Mouse (Mus musculus) neural tube, embryonic 12.5 days (tissue): ENCODE measurements around the gene Macrod1. TPM values are rescaled to one million over a fixed set of nuclear protein-coding genes. Genes with fewer than 3 reads are reported as not detected.
A peak's percentile ranks its signal among the peaks of the same experiment; 100 is the strongest.

ENCODE experiments used
- ATAC-seq: fragments of 200-750 bp; cut with Nextera tagmentation; 2 replicates; pipeline ENCODE4 v1.8.0; 2017; ENCODE audit warnings: low read depth, mild to moderate bottlenecking, moderate TSS enrichment, moderate library complexity; ENCODE audit not compliant: low FRiP score
- H3K27ac ChIP-seq: fragments of 300-500 bp; sonication (generic); 2 replicates; pipeline ENCODE4 v1.5.1; 2016
- H3K27me3 ChIP-seq: fragments of 300-500 bp; sonication (generic); replicated peaks from 2 replicates; pipeline ENCODE4 v1.6.1; 2016; ENCODE audit warnings: mild to moderate bottlenecking
- H3K36me3 ChIP-seq: fragments of 300-500 bp; sonication (generic); 2 replicates; pipeline ENCODE4 v1.6.1; 2016; ENCODE audit warnings: mild to moderate bottlenecking
- H3K4me1 ChIP-seq: fragments of 300-500 bp; sonication (generic); 2 replicates; pipeline ENCODE4 v1.6.1; 2016
- H3K4me2 ChIP-seq: fragments of 300-500 bp; sonication (generic); replicated peaks from 2 replicates; pipeline ENCODE4 v1.6.1; 2016; ENCODE audit warnings: mild to moderate bottlenecking
- H3K4me3 ChIP-seq: fragments of 300-500 bp; sonication (generic); 2 replicates; pipeline ENCODE4 v1.5.1; 2016
- H3K9ac ChIP-seq: fragments of 300-500 bp; sonication (generic); 2 replicates; pipeline ENCODE4 v1.6.1; 2016; ENCODE audit warnings: mild to moderate bottlenecking
- H3K9me3 ChIP-seq: fragments of 300-500 bp; sonication (generic); 2 replicates; pipeline ENCODE4 v1.6.1; 2016; ENCODE audit warnings: mild to moderate bottlenecking
- WGBS: fragments of 180-500 bp; shearing (Covaris S2); methylation state at CpG from one replicate; pipeline ENCODE4 v1.1.7; 2016; 5-methylcytosine and 5-hydroxymethylcytosine counted together
- polyA plus RNA-seq: library from polyadenylated mRNA; unstranded; fragments of >200 nt; fragmentation: Nextera tagmentation; extraction: Ambion mirVana; gene quantifications from 2 replicates; pipeline ENCODE4 v1.2.1, GENCODE M21; 2016

Macrod1 gene
- polyA plus RNA-seq, 1 experiment from 2014 or later: 3.4 TPM

DNA sequence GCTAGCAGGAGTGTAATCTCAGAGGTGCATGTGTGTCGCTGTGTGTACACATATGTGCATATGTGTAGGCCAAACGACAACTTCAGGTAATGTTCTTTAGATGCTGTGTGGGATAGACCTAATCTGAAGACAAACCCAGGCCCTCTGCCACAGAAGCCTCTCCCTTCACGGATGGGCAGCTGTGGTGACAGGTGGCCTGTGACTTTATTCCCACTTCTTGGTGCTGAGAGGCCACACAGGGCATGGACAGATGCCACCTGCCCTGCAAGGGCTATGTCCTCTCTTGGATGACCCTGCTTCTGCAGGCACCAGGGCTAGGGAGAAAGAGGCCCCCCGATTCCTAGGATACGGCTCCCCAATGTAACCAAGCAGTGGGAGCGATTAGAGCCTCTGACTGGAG, 54.7 kb downstream of the Macrod1 start:
- Histone ChIP-seq H3K9me3 (no peaks in the 10 kb centered on the region), H3K9ac (no peak overlapping the region), H3K27me3 (peaks cover 56% of the 10 kb centered on the region), H3K4me3 (no peak overlapping the region), H3K4me1 (peaks cover 43% of the 10 kb centered on the region), H3K4me2 (no peak overlapping the region), H3K36me3 (no peaks in the 10 kb centered on the region), H3K27ac (0 out of 2 replicates have a peak overlapping the region, but pooled peaks have one; percentile 10)
- no peak for ATAC-seq
- 86% methylated on average over 6 of the region's 6 CpGs for WGBS

DNA sequence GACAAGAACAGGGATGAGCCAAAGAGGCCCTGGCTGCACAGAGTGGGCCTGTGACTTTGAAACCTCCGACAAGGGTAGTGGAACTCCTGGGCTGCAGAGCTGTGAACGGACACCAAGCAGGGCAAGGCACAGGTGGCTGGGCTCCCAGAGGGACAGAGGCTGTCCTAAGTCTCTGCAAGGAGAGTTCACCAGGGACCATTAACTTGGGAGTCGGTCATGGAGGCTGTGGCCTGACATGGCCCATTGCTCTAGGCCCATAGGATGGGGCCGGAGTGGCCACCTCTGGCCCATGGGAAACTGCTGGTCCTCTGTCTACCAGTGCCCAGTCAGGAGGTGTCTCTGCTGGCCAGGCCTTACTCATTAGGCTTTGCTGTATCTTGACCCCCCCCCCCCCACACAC, 55.1 kb downstream of the Macrod1 start:
- no peaks in the 10 kb centered on the region for H3K36me3 ChIP-seq
- H3K4me3 ChIP-seq: no peak overlapping the region
- peaks cover 47% of the 10 kb centered on the region for H3K4me1 ChIP-seq
- no peak overlapping the region for H3K9ac ChIP-seq
- ATAC-seq: no peak
- no peak overlapping the region for H3K4me2 ChIP-seq
- 0 out of 2 replicates have a peak overlapping the region, but pooled peaks have one; percentile 10 for H3K27ac ChIP-seq
- H3K27me3 ChIP-seq: peaks cover 53% of the 10 kb centered on the region
- no peaks in the 10 kb centered on the region for H3K9me3 ChIP-seq
- WGBS: 83% methylated on average over 4 of the region's 4 CpGs

DNA sequence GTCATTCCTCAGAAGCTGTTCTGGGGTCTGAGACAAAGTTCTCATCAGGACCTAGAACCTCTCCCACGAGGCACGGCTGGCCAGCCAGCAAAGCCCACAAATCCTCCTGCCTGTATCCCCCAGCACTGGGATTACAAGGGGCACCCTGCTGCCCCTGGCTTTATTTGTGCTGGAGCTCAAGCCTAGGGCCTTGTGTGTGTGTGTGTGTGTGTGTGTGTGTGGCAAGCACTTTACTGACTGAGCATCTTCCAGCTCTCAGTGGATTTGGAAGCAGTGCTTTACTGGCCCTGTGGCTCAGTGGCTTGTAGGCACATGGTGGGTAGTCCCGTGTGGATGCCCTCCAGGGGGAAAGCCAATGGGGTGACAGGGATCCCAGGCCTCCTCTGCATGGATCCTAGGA, 56.0 kb downstream of the Macrod1 start:
- WGBS: 26% methylated on average over 3 of the region's 3 CpGs
- Histone ChIP-seq H3K4me3 (no peak overlapping the region), H3K27ac (no peak overlapping the region), H3K9ac (no peak overlapping the region), H3K9me3 (no peaks in the 10 kb centered on the region), H3K27me3 (peaks cover 47% of the 10 kb centered on the region), H3K4me2 (no peak overlapping the region), H3K4me1 (peaks cover 54% of the 10 kb centered on the region), H3K36me3 (no peaks in the 10 kb centered on the region)
- ATAC-seq: no peak

DNA sequence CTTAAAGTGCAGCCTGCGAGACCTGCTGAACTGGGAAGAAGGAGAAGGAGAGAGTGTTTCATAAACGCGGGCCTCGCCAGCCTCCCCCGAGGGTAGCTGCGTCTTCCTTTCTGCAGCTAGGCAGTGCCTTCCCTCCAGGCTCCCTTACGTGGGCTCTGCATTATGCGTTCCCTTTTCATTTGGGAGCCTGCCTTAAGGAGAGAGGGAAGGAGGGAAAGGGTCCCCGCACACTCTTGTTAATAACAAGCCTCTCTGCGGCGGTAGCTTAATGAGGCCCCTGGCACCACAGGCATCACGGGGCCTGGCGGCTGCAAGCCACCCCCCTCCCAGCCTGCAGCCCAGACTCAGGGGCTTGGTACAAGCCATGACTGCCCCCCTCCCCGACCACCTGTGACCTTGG, 57.0 kb downstream of the Macrod1 start:
- H3K4me1 ChIP-seq: peaks cover 51% of the 10 kb centered on the region
- 0 out of 2 replicates have a peak overlapping the region, but pooled peaks have one; percentile 3 for H3K4me2 ChIP-seq
- H3K9me3 ChIP-seq: no peaks in the 10 kb centered on the region
- no peak overlapping the region for H3K9ac ChIP-seq
- H3K36me3 ChIP-seq: no peaks in the 10 kb centered on the region
- no peak for ATAC-seq
- peaks cover 46% of the 10 kb centered on the region for H3K27me3 ChIP-seq
- WGBS: 15% methylated on average over 14 of the region's 14 CpGs
- H3K4me3 ChIP-seq: no peak overlapping the region
- 0 out of 2 replicates have a peak overlapping the region, but pooled peaks have one; percentile 2 for H3K27ac ChIP-seq

DNA sequence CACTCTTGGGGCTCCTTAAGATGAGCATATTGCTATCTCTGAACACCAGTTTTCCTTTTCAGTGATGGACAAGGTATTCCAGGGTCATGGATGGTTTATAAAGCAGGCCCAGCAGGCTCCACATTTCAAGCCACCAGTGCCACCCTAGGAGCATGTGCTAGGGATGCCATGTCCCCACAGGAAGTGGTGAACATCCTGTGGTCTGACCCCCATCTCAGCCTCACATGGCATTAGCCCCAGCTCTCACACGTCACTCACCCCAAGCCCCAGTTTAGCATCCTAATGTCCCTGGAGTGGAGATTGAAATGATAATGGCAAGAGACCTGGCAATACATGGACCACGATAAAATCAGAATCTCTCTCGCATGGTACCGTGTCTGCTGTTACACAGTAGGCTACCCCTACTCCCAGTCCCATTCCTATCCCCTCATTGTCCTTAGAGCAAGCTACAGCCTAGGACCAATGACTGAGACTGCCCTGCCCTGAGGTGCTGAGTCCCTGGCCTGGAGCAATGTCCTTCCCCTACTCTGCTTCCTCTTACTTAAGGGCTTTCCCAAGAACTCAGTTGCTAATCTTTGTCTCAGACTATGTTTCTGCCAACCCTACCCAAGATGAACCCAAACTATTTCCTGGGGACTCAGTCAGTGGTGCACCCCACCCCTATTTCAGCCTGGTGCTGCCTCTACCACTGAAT, 59.6 kb downstream of the Macrod1 start:
- 78% methylated on average over 4 of the region's 4 CpGs for WGBS
- no peak for ATAC-seq
- no peak overlapping the region for H3K27ac ChIP-seq
- peaks cover 38% of the 10 kb centered on the region for H3K4me1 ChIP-seq
- H3K9me3 ChIP-seq: no peaks in the 10 kb centered on the region
- H3K4me2 ChIP-seq: no peak overlapping the region
- H3K27me3 ChIP-seq: peaks cover 30% of the 10 kb centered on the region
- no peak overlapping the region for H3K9ac ChIP-seq
- H3K36me3 ChIP-seq: no peaks in the 10 kb centered on the region
- no peak overlapping the region for H3K4me3 ChIP-seq

DNA sequence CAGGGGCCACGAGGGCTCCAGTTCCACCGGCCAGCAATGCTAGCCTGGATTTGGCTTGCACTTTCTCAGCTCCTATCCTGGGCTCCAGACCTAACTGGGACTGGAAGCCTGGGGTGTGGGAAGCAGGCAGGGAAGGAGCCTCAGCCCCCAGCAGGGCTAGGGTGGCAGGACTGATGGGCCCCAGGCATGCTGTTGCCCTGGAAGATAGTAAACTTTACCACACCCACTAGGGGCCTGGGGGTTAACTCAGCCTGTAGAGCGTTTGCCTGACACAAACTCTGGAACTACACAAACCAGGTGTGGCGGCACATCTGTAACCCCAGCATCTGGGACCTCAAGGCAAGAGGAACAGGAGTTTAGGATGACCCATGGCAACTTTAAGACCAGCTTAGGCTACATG, 60.5 kb downstream of the Macrod1 start:
- Histone ChIP-seq H3K4me3 (no peak overlapping the region), H3K27me3 (peaks cover 23% of the 10 kb centered on the region), H3K27ac (no peak overlapping the region), H3K9ac (no peak overlapping the region), H3K4me2 (no peak overlapping the region), H3K9me3 (no peaks in the 10 kb centered on the region), H3K4me1 (peaks cover 45% of the 10 kb centered on the region), H3K36me3 (no peaks in the 10 kb centered on the region)
- 48% methylated on average over 4 of the region's 4 CpGs for WGBS
- ATAC-seq: no peak

DNA sequence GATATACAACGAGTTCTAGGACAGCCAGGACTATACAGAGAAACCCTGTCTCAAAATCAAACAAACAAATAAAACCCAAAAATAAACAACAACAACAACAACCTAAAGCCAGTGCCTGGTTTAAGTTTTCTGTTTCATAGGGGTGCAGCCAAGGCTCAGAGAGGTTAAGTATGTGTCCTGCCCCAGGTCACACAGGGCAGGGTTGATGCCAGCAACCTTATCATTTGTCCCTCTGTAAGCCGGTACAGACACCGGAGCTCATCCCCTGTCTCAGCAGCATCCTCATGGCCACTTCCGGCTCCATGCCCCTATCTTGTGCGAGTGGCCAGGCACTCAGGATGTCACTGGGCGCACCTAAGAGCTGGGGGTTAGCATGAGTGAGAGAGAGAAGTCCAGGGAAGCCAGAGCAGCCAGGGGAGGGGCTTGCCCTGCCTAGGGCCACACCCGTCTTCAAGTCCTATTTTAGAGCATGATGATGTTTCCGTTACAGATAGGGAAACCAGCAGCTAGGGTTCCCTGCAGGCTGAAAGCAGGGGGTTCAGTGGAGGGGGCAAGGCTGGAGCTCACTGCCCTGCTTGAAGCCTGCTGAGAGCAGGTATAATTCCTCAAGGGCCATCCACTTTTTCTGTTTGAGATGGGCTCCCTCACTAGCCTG, 61.2 kb downstream of the Macrod1 start:
- H3K9ac ChIP-seq: no peak overlapping the region
- no peak overlapping the region for H3K4me3 ChIP-seq
- no peak for ATAC-seq
- H3K27me3 ChIP-seq: peaks cover 16% of the 10 kb centered on the region
- no peaks in the 10 kb centered on the region for H3K9me3 ChIP-seq
- 86% methylated on average over 8 of the region's 8 CpGs for WGBS
- H3K4me2 ChIP-seq: no peak overlapping the region
- H3K4me1 ChIP-seq: peaks cover 48% of the 10 kb centered on the region
- no peak overlapping the region for H3K27ac ChIP-seq
- no peaks in the 10 kb centered on the region for H3K36me3 ChIP-seq

DNA sequence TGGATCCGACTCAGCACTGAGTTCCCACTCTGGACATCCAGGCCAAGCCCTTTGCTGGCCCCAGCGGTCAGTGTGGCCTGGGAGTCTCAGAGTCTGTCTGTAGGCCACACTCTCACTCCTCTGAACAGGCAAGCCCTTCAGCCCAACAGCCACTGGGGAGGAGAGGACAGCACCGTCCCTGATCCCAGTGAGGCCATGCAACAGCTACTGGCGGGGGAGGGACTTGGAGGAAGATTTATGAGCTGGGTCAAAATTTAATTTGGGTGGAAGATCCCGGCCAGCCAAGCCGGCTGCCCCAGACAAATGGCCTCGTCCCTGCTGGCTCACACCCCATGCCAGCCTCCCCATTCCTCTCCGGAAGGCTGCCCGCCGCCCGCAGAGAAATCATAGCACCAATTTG, 64.6 kb downstream of the Macrod1 start:
- no peaks in the 10 kb centered on the region for H3K36me3 ChIP-seq
- peaks cover 6% of the 10 kb centered on the region; the same call in 1 of the 2 replicates for H3K27me3 ChIP-seq
- H3K9me3 ChIP-seq: no peaks in the 10 kb centered on the region
- H3K27ac ChIP-seq: no peak overlapping the region
- H3K4me3 ChIP-seq: no peak overlapping the region
- no peak overlapping the region for H3K4me2 ChIP-seq
- 38% methylated on average over 11 of the region's 11 CpGs for WGBS
- ATAC-seq: no peak
- no peak overlapping the region for H3K9ac ChIP-seq
- H3K4me1 ChIP-seq: peaks cover 36% of the 10 kb centered on the region

DNA sequence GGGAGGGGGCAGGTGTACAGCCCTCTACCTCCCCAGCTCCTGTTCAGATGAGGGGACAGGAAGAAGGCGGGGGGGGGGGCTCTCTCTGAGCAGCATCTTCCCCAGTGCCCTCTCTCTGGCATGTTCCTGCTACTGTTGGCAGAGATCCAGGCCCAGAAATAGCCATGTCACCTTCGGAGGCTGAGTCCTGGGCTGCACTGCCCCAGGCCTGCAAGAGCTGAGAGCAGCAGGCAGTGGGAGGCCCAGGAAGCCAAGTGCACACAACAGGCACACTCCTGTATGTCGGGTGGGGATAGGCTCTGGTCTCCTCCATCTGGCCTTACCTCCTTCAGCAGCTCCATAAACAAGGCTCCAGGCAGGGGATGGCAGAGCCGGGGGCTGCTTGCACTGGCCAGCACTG, 65.7 kb downstream of the Macrod1 start:
- no peak overlapping the region for H3K27ac ChIP-seq

DNA sequence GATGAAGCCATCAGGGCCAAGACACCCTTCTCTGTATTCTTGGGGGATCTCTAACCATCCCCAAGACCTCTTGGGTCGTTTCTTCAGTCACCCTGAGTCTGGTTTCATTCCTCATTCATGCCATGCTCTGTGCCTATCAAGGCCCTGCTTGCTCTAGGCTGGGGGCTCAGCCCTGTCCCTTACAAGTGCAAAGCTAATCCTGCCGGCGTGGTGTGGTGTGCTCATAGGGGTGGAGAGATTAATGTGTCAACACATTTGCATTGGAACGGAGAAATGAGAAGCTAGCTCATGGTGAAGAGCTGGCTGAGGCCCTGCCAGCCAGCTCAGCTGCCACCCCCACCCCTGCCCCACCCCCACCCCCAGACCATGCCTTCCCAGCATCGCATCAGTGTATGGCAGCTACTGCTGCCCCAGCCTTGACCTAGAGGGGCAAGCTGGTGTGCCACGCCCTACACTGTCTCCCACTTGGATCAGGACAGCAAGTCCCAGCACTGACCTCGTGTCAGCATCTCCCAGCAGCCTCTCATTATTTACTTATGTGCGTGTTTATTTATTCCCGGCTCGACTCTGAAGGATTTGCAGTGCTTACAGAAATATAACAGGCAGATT, 66.2 kb downstream of the Macrod1 start:
- H3K4me3 ChIP-seq: no peak overlapping the region
- H3K27me3 ChIP-seq: peaks cover 6% of the 10 kb centered on the region; the same call in 1 of the 2 replicates
- ATAC-seq: no peak
- H3K4me2 ChIP-seq: no peak overlapping the region
- H3K36me3 ChIP-seq: no peaks in the 10 kb centered on the region
- H3K4me1 ChIP-seq: peaks cover 25% of the 10 kb centered on the region
- WGBS: 41% methylated on average over 10 of the region's 10 CpGs
- H3K9ac ChIP-seq: no peak overlapping the region
- no peak overlapping the region for H3K27ac ChIP-seq
- H3K9me3 ChIP-seq: no peaks in the 10 kb centered on the region

More for the DNA sequence above, 65.7 kb downstream of the Macrod1 start:
- 0 out of 2 replicates have a peak, but pooled peaks have one; percentile 15 for ATAC-seq
- H3K4me1 ChIP-seq: peaks cover 25% of the 10 kb centered on the region
- no peaks in the 10 kb centered on the region for H3K9me3 ChIP-seq
- H3K27me3 ChIP-seq: peaks cover 6% of the 10 kb centered on the region; the same call in 1 of the 2 replicates
- no peak overlapping the region for H3K9ac ChIP-seq
- H3K36me3 ChIP-seq: no peaks in the 10 kb centered on the region
- 67% methylated on average over 4 of the region's 4 CpGs for WGBS
- H3K4me3 ChIP-seq: no peak overlapping the region
- H3K4me2 ChIP-seq: no peak overlapping the region

DNA sequence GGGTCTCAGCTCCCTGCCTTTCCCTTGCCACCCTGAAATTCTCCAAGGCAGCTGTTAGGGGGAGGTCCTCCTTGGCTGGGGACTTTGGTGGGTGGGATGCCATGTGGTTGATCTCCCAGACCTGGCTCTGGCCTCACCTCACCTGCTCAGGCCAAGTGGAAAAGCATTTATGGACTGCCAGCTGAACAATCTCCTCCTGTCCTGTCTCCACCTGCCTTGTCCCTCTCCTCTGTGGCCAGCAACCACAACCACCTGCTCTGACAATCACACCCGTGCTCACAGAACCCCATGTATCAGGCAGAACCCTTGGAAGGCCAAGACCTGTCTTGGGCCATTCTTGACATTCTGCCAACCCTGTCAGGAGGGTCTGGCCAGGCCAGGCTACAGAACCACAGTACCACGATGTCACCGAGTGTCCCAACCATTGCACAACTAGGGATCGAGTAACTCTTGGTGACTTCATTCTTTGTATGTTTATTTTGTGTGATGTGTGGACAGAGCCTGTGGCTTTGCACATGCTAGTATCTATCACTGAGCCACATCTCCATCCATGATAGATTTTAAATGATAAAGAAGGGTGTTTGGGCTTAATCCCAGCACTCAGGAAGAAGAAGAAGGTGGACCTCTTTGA, 69.0 kb downstream of the Macrod1 start:
- H3K9me3 ChIP-seq: no peaks in the 10 kb centered on the region
- no peak overlapping the region for H3K4me2 ChIP-seq
- no peak overlapping the region for H3K9ac ChIP-seq
- peaks cover 36% of the 10 kb centered on the region for H3K4me1 ChIP-seq
- H3K36me3 ChIP-seq: no peaks in the 10 kb centered on the region
- H3K27ac ChIP-seq: no peak overlapping the region
- ATAC-seq: no peak
- H3K27me3 ChIP-seq: peaks cover 2% of the 10 kb centered on the region; the same call in 1 of the 2 replicates
- H3K4me3 ChIP-seq: no peak overlapping the region
- WGBS: 92% methylated on average over 4 of the region's 4 CpGs

DNA sequence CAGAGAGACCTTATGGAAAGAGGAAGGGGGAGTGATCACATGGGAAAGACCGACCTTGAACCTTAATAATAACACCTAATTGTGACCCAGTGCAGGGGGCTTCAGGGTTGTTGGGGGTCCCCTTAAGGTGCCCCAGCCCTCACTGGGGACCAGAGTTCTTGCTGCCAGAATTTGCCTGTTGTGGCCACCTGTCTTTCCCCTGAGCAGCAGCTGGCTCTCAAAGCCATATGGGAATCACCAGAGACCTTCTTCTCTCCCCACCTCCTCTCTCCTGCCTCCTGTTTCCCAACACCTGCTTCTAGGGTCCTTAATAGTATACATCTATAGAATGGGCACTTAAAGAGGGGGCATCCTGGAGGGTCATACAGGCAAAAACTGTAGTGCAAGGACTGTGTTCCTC, 69.6 kb downstream of the Macrod1 start:
- Histone ChIP-seq H3K9me3 (no peaks in the 10 kb centered on the region), H3K4me2 (no peak overlapping the region), H3K36me3 (no peaks in the 10 kb centered on the region), H3K27me3 (no peaks in the 10 kb centered on the region; the same call in 1 of the 2 replicates), H3K4me1 (peaks cover 34% of the 10 kb centered on the region), H3K27ac (no peak overlapping the region), H3K4me3 (no peak overlapping the region), H3K9ac (no peak overlapping the region)
- 81% methylated on average over 1 of the region's 1 CpGs for WGBS
- ATAC-seq: no peak
